Comparison of ENCODE assay signal across 27 mouse cellular contexts in genomic region chr4:123647668-123648067, GRCm38 (mm10). TPM values are rescaled to one million over a fixed set of nuclear protein-coding genes. Genes with fewer than 3 reads are reported as not detected.
A peak's percentile ranks its signal among the peaks of the same experiment; 100 is the strongest.
DNase-seq lines count a peak whose midpoint lies in the region; ATAC-seq lines count a peak whose summit lies in the region.
"Had no signal": no experiment of that assay in that cellular context is flagged by ENCODE, and none has a peak within 500 bp of the region (broad histone marks: within the 10 kb centered on the region; RNA-seq: fewer than 3 reads in every experiment).

No protein-coding gene starts in this region.

- no peak for DNase-seq in heart, embryonic 10.5 days (ENCODE audit: low spot score)
- DNase-seq in heart, postnatal 36 days = no peak
- DNase-seq in liver, embryonic 11.5 days (ENCODE audit: low spot score) = no peak
- peak; percentile 81 for DNase-seq in kidney, adult 9 months
- DNase-seq in kidney, postnatal 25 days = peak; percentile 26 to 64
- no peak for DNase-seq in testis, postnatal 14 days (ENCODE audit: low spot score)
- DNase-seq: adrenal gland, adult 8-10 months; cerebellum, adult 11-12 months; cerebellum, postnatal 14 days; gastrocnemius, postnatal 25 days; heart, adult 18-20 months; heart, postnatal 4 days; layer of hippocampus, postnatal 36 days; lung, adult 2 months; midbrain, embryonic 14.5 days; right cerebral cortex, postnatal 14 days; thymus, postnatal 14 days had no signal

- no peak overlapping the region for H3K9ac ChIP-seq in liver, embryonic 15.5 days
- no peak overlapping the region for H3K9ac ChIP-seq in liver, embryonic 11.5 days (ENCODE audit: low read depth, low read length)
- no peak overlapping the region for H3K9ac ChIP-seq in midbrain, embryonic 13.5 days (replicated peaks)
- H3K9ac ChIP-seq: embryonic facial prominence, embryonic 12.5 days; heart, embryonic 15.5 days; hindbrain, embryonic 15.5 days; limb, embryonic 12.5 days; neural tube, embryonic 12.5 days had no signal

- no peak overlapping the region for H3K4me2 ChIP-seq in liver, embryonic 15.5 days
- no peak overlapping the region for H3K4me2 ChIP-seq in liver, embryonic 11.5 days
- H3K4me2 ChIP-seq in midbrain, embryonic 13.5 days (replicated peaks) = no peak overlapping the region
- H3K4me2 ChIP-seq: embryonic facial prominence, embryonic 12.5 days; heart, embryonic 15.5 days; hindbrain, embryonic 15.5 days; limb, embryonic 12.5 days; neural tube, embryonic 12.5 days had no signal

- ATAC-seq in liver, embryonic 15.5 days (ENCODE audit: insufficient read depth) = no peak
- ATAC-seq in liver, embryonic 11.5 days (replicated peaks; ENCODE audit: low FRiP score) = no peak
- no peak for ATAC-seq in midbrain, embryonic 13.5 days
- ATAC-seq: activated CD4-positive, CD25-positive, alpha-beta regulatory T cell, adult 4 months had no signal

- intact Hi-C loops in heart, postnatal 36 days (cut with DNase I) = no loop called here

- H3K36me3 ChIP-seq in heart, embryonic 10.5 days = peaks cover 4% of the 10 kb centered on the region; the same call in 1 of the 2 replicates
- H3K36me3 ChIP-seq in liver, embryonic 15.5 days (replicated peaks) = no peaks in the 10 kb centered on the region
- no peaks in the 10 kb centered on the region for H3K36me3 ChIP-seq in liver, embryonic 11.5 days (ENCODE audit: control insufficient read depth, insufficient read depth, low read length)
- H3K36me3 ChIP-seq in midbrain, embryonic 13.5 days = no peaks in the 10 kb centered on the region
- H3K36me3 ChIP-seq: embryonic facial prominence, embryonic 12.5 days; heart, embryonic 15.5 days had no signal

- no peaks in the 10 kb centered on the region for H3K9me3 ChIP-seq in heart, embryonic 10.5 days
- H3K9me3 ChIP-seq in liver, embryonic 15.5 days (replicated peaks) = no peaks in the 10 kb centered on the region
- H3K9me3 ChIP-seq in liver, embryonic 11.5 days (ENCODE audit: control insufficient read depth, low read length) = no peaks in the 10 kb centered on the region
- no peaks in the 10 kb centered on the region for H3K9me3 ChIP-seq in midbrain, embryonic 13.5 days
- H3K9me3 ChIP-seq: embryonic facial prominence, embryonic 12.5 days; heart, embryonic 15.5 days; hindbrain, embryonic 15.5 days; limb, embryonic 12.5 days; neural tube, embryonic 12.5 days had no signal

- 0 out of 2 replicates have a peak overlapping the region, but pooled peaks have one; percentile 10 for H3K27ac ChIP-seq in heart, embryonic 10.5 days
- peak overlapping the region; percentile 41; the same call in 1 of the 2 replicates for H3K27ac ChIP-seq in liver, embryonic 15.5 days (replicated peaks)
- no peak overlapping the region for H3K27ac ChIP-seq in liver, embryonic 11.5 days (ENCODE audit: low read depth, low read length)
- H3K27ac ChIP-seq in midbrain, embryonic 13.5 days = no peak overlapping the region
- H3K27ac ChIP-seq: embryonic facial prominence, embryonic 12.5 days; heart, embryonic 15.5 days; hindbrain, embryonic 15.5 days; layer of hippocampus, adult 2 months; limb, embryonic 12.5 days; neural tube, embryonic 12.5 days had no signal

- H3K27me3 ChIP-seq in heart, embryonic 10.5 days (ENCODE audit: insufficient read depth, poor library complexity, severe bottlenecking) = no peaks in the 10 kb centered on the region
- no peaks in the 10 kb centered on the region for H3K27me3 ChIP-seq in liver, embryonic 15.5 days
- H3K27me3 ChIP-seq in liver, embryonic 11.5 days (replicated peaks; ENCODE audit: control insufficient read depth, insufficient read depth, low read length) = no peaks in the 10 kb centered on the region
- no peaks in the 10 kb centered on the region for H3K27me3 ChIP-seq in midbrain, embryonic 13.5 days
- H3K27me3 ChIP-seq: embryonic facial prominence, embryonic 12.5 days; heart, embryonic 15.5 days; hindbrain, embryonic 15.5 days; limb, embryonic 12.5 days; neural tube, embryonic 12.5 days had no signal

- no peak overlapping the region for H3K4me3 ChIP-seq in heart, embryonic 10.5 days
- no peak overlapping the region for H3K4me3 ChIP-seq in liver, embryonic 15.5 days (replicated peaks)
- H3K4me3 ChIP-seq in liver, embryonic 11.5 days (ENCODE audit: low read depth, low read length) = no peak overlapping the region
- no peak overlapping the region for H3K4me3 ChIP-seq in midbrain, embryonic 13.5 days (replicated peaks)
- H3K4me3 ChIP-seq: embryonic facial prominence, embryonic 12.5 days; heart, embryonic 15.5 days; hindbrain, embryonic 15.5 days; layer of hippocampus, adult 2 months; limb, embryonic 12.5 days; megakaryocyte, embryonic 14.5 days; neural tube, embryonic 12.5 days had no signal

- 90% methylated on average over 4 of the region's 4 CpGs for WGBS in heart, embryonic 10.5 days
- WGBS in liver, embryonic 15.5 days (ENCODE audit: insufficient replicate concordance) = 70% methylated on average over 4 of the region's 4 CpGs
- WGBS in liver, embryonic 11.5 days = 77% methylated on average over 4 of the region's 4 CpGs
- 95% methylated on average over 4 of the region's 4 CpGs for WGBS in midbrain, embryonic 13.5 days

- H3K4me1 ChIP-seq in heart, embryonic 10.5 days = peaks cover 9% of the 10 kb centered on the region; the same call in 1 of the 2 replicates
- H3K4me1 ChIP-seq in liver, embryonic 15.5 days (replicated peaks) = peaks cover 29% of the 10 kb centered on the region
- H3K4me1 ChIP-seq in liver, embryonic 11.5 days (replicated peaks; ENCODE audit: control insufficient read depth, insufficient read depth, low read length) = 0 out of 2 replicates have a peak, but pooled peaks cover 9% of the 10 kb centered on the region
- H3K4me1 ChIP-seq in midbrain, embryonic 13.5 days (replicated peaks) = peaks cover 10% of the 10 kb centered on the region
- H3K4me1 ChIP-seq: megakaryocyte, embryonic 14.5 days; neural tube, embryonic 12.5 days had no signal

RNA-seq across cellular contexts. Expression of gene Macf1, which starts 36.5 kb away (rescaled TPM):
- 57.4 and 58.9 TPM in 2 replicates for polyA plus RNA-seq in heart, embryonic 10.5 days (2016; fragmentation: Nextera tagmentation; extraction: Ambion mirVana)
- total RNA-seq in heart, postnatal 36 days (2021) = 100 to 1,000 TPM; 228 to 240 TPM
- polyA plus RNA-seq in liver, embryonic 15.5 days (2015; fragmentation: Nextera tagmentation; extraction: Ambion mirVana) = 8.4 and 9.6 TPM in 2 replicates
- polyA plus RNA-seq in liver, embryonic 11.5 days (2014; fragmentation: Nextera tagmentation; extraction: Ambion mirVana) = 35.3 and 36.5 TPM in 2 replicates
- polyA plus RNA-seq in midbrain, embryonic 13.5 days (2015; fragmentation: Nextera tagmentation; extraction: Ambion mirVana) = 74.9 and 75.4 TPM in 2 replicates

Comparison
In these comparisons a context has a peak if more than half of its experiments do, and no peak if none do; other contexts are left out.
1. H3K27ac ChIP-seq: peak in heart, embryonic 10.5 days (single experiment) and liver, embryonic 15.5 days (single experiment); none in liver, embryonic 11.5 days (single experiment) and midbrain, embryonic 13.5 days (single experiment).
2. DNase-seq: peak in kidney, adult 9 months (single experiment) and kidney, postnatal 25 days (2 of 2); none in heart, embryonic 10.5 days (single experiment), heart, postnatal 36 days (0 of 2), liver, embryonic 11.5 days (single experiment) and testis, postnatal 14 days (single experiment).